Mouse (Mus musculus): ENCODE measurements around the gene Prkrip1. TPM values are rescaled to one million over a fixed set of nuclear protein-coding genes. Genes with fewer than 3 reads are reported as not detected.
A peak's percentile ranks its signal among the peaks of the same experiment; 100 is the strongest.

Prkrip1 gene
- total RNA-seq (2021) = 10 to 100 TPM; 38.7 to 48.9 TPM
- long read RNA-seq, experiment 1, transcript Prkrip1-204 (6 exons, 3,893 nt) = major isoform, 7 of 9 reads
- long read RNA-seq, experiment 1, partial matches to known transcripts = 0 of 9 reads
- long read RNA-seq, experiment 1, other reads (novel, unspliced or antisense) = 2 of 9 reads
- long read RNA-seq, experiment 2, transcript Prkrip1-204 (6 exons, 3,893 nt) = major isoform, 25 of 39 reads
- long read RNA-seq, experiment 2, partial matches to known transcripts = 4 of 39 reads
- long read RNA-seq, experiment 2, other reads (novel, unspliced or antisense) = 10 of 39 reads

- peak; percentile 92 to 98 for DNase-seq (ENCODE audit: low spot score in 2 of 2)
Observed at GRCm38 (mm10) chr5:136198474-136199391, at the start of gene Prkrip1. TSS of gene Prkrip1 (minus strand) at chr5:136198963.

DNA sequence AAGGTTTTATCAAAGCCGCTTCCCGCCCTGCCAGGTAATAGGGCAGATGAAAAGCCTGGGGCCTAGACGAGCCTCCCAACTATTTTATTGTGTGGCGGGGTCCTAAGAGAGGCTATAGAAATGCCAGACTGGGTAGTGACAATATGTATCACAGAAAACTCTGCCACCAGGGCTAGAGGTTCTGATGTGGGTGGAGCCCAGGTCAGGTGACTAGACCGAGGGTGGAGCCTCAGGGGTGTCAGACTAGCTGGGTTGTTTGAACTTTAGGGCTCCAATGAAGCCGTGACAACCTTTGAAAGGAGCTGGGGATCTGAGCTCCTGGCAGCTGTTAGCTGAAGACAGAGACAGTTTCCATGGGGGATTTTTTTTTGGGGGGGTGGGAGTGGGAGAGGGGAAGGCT is 49.7 kb upstream of the Prkrip1 start:
- DNase-seq (ENCODE audit: low spot score in 2 of 2) = no peak

- DNase-seq (ENCODE audit: low spot score in 2 of 2) = no peak
Observed at GRCm38 (mm10) chr5:136246452-136246838, 47.7 kb upstream of the Prkrip1 start, which contains the start of gene Sh2b2. TSS of gene Sh2b2 (minus strand) at chr5:136246556.

GRCm38 (mm10) chr5:136245541-136246451 is 47.0 kb upstream of the Prkrip1 start:
- no peak for DNase-seq (ENCODE audit: low spot score in 2 of 2)

- peak; percentile 88 to 95 for DNase-seq (ENCODE audit: low spot score in 2 of 2)
Observed at GRCm38 (mm10) chr5:136244762-136245540, 46.2 kb upstream of the Prkrip1 start.

GRCm38 (mm10) chr5:136243851-136244761 is 45.3 kb upstream of the Prkrip1 start:
- peak; percentile 22 to 55 for DNase-seq (ENCODE audit: low spot score in 2 of 2)

DNA sequence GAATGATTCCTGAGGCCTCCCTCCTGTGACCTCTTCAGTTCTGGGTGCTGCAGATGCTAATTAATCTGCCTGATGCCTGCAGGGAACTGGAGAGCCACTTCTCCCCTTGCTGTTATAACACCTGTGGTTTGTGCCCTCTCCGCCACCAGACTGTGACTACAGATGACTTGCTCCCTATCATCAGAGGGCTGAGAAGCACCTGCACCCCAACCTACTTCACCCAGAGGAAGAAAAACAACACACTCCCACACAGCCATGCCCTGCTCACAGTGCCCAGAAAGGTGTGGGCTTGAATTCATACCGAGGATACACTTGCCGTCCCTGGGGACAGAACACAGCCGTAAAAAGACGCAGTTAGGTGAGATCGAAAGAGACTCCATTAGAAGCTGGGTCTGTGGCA is 42.4 kb upstream of the Prkrip1 start:
- DNase-seq (ENCODE audit: low spot score in 2 of 2) = no peak

DNA sequence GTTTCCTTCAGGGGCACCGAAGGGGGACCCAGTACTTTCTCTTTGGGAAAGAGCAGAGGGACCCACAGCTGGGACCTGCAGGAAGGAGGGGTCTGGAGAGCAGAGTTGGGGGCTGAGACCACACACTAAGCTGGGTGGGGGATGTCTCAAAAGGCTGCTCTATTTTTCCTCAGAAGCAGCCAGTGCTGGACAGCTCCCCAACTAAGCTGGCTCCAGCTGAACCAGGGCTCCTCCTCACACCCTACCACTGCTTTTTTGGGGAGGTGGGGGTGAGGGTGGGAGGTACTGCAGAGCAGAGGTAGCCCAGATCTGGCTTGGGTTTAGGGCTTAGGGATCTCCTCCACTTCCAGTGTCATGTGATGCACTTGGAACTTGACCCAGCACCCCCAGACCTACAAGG is 41.6 kb upstream of the Prkrip1 start:
- no peak for DNase-seq (ENCODE audit: low spot score in 2 of 2)

DNA sequence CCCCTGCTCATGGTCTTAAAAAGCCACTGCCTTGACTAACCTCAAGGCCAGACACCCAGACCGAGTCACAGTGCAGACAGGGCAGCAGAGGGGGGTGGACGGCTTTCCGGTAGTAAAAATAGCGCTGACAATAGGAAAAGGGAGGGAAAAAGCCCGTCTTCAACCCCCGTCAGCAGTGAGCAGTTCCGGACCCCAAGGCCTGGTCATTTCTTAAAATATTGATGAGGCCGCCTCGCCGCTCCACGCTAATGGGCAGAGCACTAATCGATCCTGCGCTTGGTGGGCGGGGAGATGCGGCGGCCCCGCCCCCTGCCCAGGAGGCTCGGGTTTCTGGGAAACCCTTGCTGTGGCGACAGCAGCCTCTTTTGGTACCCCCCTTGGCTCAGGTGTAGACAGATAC is 38.8 kb upstream of the Prkrip1 start:
- DNase-seq (ENCODE audit: low spot score in 2 of 2) = no peak

DNA sequence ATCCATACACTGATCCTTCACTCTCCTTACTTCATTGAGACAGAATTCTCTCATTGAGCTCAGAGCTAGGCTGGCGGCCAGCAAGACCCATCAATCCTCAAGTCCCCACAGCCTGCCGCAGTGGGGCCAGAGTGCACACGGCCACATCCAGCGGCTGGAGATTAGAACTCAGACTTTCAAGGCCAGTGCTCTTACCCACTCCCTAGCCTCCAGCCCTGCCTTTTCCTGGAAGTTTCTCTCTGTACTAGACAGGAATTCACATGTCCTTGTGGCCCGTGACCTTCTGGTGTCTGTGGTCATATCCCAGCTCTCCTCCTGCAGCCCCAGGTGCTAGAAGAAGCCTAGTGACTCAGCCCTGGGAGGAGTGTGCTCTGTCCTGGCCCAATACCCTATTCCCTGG is 37.8 kb upstream of the Prkrip1 start:
- DNase-seq (ENCODE audit: low spot score in 2 of 2) = peak in 1 of 2 experiments; percentile 15

DNA sequence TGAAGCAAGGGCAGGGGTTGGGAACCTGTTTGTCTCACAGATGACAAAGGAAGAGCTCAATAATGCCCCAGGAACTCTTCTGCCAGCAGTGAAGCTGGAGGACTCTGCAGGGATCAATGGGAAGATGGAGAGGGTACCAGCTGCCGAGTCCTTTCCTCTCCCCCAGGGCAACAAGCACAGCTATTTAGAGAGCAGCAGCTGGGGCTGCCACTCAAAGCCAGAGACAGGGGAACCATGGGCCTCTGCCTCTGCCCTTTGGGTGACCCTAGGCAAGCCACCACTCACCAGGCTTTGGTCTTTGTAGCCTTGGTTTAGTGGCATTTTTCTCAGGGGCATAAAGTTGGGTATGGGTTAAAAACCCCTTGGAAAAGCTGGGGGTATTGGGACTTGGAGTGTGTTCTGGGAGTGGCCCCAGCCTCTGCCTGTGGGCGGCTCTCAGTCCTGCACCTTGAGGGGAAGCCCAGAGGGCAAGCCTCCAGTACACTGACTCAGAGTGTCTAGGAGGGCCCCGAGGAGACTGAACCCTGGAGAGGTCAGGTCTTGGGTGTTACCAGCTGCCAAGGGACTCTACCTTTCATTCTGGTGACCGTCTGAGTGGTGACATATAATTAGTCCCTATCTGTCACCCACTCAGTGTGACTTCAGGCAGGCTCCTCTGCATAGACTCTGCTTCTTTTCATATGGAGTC is 31.7 kb upstream of the Prkrip1 start:
- no peak for DNase-seq (ENCODE audit: low spot score in 2 of 2)

- no peak for DNase-seq (ENCODE audit: low spot score in 2 of 2)
Observed at GRCm38 (mm10) chr5:136226246-136226876, 27.6 kb upstream of the Prkrip1 start.

- DNase-seq (ENCODE audit: low spot score in 2 of 2) = no peak
Observed at GRCm38 (mm10) chr5:136218585-136218984, 19.8 kb upstream of the Prkrip1 start.

DNA sequence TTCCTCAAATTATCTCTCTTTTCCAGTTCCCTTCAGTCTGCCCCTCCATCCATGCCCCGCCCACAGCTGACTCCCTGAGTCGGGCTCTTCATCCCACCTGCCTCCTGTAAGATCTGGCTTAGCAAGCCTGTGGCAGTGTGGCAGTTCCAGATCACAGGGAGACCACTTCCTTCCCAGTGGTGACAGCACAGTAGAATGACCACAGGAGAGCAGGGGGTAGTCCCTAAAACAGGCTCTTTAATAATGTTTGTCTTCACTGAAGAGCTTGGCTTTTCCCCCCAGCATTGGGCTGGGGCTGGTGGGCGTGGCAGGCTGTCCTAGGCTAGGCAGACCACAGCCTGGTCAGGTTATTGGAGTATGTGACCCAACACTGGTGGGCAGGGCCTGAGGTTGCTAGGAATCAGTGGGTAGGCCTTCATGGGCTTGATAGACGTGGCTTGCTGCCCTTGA is 19.2 kb upstream of the Prkrip1 start:
- DNase-seq (ENCODE audit: low spot score in 2 of 2) = no peak

DNA sequence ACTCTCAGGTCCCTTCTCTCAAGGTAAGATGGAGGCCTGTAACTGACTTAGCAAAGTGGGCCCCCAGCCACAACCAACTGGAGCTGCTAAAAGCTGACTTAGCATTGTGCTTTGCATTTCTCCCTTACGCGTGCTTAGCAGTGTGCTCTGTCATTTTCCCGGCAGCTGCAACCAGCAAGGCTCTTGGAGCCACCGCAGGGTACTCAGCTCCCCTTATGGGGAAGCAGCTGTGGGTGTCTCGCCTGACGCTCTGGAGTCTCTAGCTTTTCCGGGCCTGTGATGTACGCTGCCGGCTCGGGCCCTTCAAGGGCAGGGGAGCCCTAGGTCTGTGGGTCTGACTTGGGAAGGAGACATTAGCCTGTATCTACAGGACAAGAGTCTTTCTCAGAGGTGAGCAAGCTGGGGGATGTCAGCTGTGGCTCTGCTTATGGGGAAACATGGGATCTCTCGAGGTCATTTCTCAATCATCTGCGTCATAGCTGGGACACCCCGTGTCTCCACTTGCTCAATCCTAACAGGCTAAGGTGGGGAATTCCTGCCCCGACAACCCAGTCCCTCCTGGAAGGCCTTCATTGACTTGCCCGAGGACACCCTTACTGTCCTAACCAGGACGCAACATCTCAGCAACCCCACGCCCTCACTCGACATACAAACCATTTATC is 18.4 kb upstream of the Prkrip1 start:
- DNase-seq (ENCODE audit: low spot score in 2 of 2) = no peak

- no peak for DNase-seq (ENCODE audit: low spot score in 2 of 2)
Observed at GRCm38 (mm10) chr5:136215958-136216357, 17.2 kb upstream of the Prkrip1 start.

DNA sequence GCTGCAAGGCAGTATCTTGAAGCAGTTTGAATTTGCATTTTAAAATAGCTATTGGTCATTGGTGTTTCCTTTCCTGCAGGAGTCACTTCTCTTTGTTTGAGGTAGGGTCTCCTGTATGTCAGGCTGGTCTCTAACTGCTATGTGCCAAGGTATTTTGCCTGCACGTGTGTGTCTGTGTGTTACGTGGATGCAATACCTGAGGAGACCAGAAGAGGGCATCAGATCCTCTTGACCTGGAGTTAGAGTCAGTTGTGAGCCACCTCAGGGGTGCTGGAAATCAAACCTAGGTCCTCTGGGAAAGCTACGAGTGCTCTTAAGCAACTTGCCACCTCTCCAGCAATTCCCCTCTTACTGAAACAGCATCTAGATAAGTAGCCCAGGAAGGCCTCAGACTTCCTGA is 16.4 kb upstream of the Prkrip1 start:
- no peak for DNase-seq (ENCODE audit: low spot score in 2 of 2)

DNA sequence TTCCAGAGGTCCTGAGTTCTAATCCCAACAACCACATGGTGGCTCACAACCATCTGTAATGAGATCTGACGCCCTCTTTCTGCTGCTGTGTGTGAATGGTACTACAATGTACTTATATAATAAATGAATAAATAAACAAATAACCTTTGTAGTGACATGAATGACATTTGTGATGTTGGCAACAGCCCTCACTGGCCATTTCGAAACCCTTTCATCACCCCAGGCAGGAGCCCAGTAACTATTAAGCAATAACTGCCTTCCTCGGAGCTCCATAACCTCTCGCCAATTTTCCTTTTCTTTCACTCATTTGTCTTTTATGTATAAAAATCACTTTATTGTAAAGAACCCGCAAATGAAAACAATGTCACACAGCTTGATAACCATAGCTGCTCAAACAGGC is 15.0 kb upstream of the Prkrip1 start:
- no peak for DNase-seq (ENCODE audit: low spot score in 2 of 2)

Data from adrenal gland, adult 18-20 months (tissue).